Mouse (Mus musculus): ENCODE results near the gene Pold4.

DNA sequence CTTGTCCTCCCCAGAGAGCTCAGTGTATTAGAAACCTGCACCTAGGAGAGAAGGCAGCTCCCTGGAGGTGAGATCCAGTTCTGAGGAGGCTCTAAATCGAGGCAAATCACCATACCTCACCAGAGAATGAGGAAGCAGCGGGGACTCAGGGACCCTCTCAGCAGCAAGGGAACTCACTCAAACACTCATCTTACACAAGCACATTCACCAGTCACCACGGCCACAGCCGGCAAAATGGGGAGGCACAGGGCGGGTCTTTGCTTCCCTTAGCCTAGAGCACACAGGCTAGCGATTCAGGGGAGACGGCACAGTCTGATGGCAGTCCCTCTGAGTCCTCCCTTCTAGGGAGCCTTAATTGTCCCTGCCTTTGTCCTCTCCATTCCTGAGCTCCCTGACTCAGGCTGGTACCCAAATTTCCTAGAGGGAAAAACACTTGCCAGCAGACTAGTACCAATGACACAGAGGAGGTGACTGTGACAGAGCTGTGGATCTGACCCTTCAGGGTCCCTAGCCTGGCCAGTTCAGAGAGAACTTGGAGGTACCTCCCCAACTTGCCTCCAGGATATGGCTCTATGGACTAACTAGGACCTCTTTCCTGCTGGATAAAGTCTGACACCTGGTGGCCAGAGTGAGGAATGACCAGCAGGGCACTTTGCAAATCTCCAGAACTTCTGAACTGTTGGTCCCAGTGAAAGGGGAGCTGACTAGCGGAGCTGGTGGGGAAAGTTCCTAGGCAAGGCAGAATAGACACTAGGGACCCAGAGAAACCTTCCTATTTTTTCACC, 3.6 kb upstream of the Pold4 start:
- TF ChIP-seq CTCF (IDR thresholded peaks at IDR 0.05; ENCODE audit: low read depth, low read length): peak; percentile 91
- TF ChIP-seq GATA1 (IDR thresholded peaks at IDR 0.05; ENCODE audit: borderline replicate concordance, low read length): no peak

Measured in G1E (cell line).